Mouse (Mus musculus): Measurements from ENCODE around the gene Foxd3.

DNA sequence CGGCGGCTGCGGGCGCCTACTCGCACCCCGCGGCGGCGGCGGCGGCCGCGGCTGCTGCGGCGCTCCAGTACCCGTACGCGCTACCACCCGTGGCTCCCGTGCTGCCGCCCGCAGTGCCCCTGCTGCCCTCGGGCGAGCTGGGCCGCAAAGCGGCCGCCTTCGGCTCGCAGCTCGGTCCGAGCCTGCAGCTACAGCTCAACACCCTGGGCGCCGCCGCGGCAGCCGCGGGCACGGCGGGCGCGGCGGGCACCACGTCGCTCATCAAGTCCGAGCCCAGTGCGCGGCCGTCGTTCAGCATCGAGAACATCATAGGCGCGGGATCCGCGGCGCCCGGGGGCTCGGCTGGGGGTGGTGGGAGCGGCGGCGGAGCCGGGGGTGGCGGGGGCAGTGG lies 1.3 kb downstream of the Foxd3 start:
- TF ChIP-seq EP300 (IDR thresholded peaks at IDR 0.05; ENCODE audit: low read depth): no peak
- TF ChIP-seq CTCF (IDR thresholded peaks at IDR 0.05; ENCODE audit: low read depth): no peak

All from liver, postnatal 0 days (tissue).